Mouse (Mus musculus) C2C12 (cell line): ENCODE data around the gene Otud7a.

ENCODE experiments used
- CTCF ChIP-seq: IDR thresholded peaks from one replicate; pipeline ENCODE4 v1.5.1; 2011; ENCODE audit not compliant: control insufficient read depth, insufficient read depth, insufficient read length
- MAX ChIP-seq: IDR thresholded peaks from one replicate; pipeline ENCODE4 v1.6.1; 2011; ENCODE audit warnings: mild to moderate bottlenecking, control low read depth

- peak; percentile 75 for TF ChIP-seq CTCF
- TF ChIP-seq MAX: peak; percentile 32
These were observed 311.0 kb downstream of the Otud7a start for GRCm38 (mm10) chr7:63755476-63755948.
